ENCODE assay signal across 8 mouse cellular contexts in the genomic region with DNA sequence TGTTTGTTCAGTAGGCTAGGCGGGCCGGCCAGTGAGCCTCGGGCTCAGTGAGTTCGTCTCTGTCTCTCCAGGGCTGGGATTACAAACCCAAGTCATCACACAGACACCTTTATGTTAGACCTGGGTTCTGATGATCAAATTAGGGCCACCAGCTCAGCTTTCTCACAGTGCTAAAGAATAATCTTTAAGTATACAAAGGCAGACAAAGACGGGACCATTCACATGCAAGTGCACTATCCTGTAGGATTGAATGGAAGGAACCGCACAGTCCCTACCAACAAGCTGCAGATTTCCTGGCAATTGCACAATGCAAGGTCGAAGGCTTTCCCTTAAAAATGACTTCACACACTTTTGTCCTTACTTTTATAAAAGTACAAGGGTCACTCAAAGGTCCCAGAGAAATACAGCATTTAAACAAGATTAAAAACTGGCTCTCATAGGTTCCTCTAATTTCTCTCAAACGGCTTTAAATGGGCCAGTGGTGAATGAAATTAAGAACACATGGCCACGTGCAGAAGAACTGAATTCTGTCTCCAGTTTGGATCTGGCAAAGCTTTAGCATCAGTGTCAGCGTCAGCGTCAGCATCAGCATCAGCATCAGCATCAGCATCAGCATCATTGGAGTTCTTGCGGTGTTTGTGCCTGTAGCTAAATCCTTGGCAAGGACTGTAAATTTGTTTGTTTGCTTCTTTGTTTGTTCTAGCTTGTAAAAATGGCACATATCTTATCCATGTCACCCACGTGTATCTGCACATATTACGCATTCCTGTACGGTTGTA.
DNase-seq lines count a peak whose midpoint lies in the region; ATAC-seq and TF ChIP-seq lines count a peak whose summit lies in the region.

No protein-coding gene starts in this region.

- H3K36me3 ChIP-seq in heart, embryonic 16.5 days (ENCODE audit: control insufficient read depth, insufficient read depth) = no peaks in the 10 kb centered on the region
- no peaks in the 10 kb centered on the region for H3K36me3 ChIP-seq in forebrain, embryonic 12.5 days (replicated peaks)
- H3K36me3 ChIP-seq in limb, embryonic 14.5 days (ENCODE audit: control insufficient read depth, insufficient read depth, low read length) = no peaks in the 10 kb centered on the region

- H3K9ac ChIP-seq in heart, embryonic 16.5 days (ENCODE audit: low read length) = no peak overlapping the region; the same call in 1 of the 2 replicates
- no peak overlapping the region for H3K9ac ChIP-seq in forebrain, embryonic 12.5 days
- H3K9ac ChIP-seq in limb, embryonic 14.5 days (ENCODE audit: low read depth, low read length, severe bottlenecking) = peak overlapping the region; percentile 41; the same call in 1 of the 2 replicates

- H3K27me3 ChIP-seq in heart, embryonic 16.5 days (ENCODE audit: control insufficient read depth, insufficient read depth, low read length) = no peaks in the 10 kb centered on the region
- H3K27me3 ChIP-seq in forebrain, embryonic 12.5 days = peaks cover 23% of the 10 kb centered on the region
- no peaks in the 10 kb centered on the region for H3K27me3 ChIP-seq in limb, embryonic 14.5 days (ENCODE audit: control insufficient read depth, insufficient read depth, low read length)

- no peak for DNase-seq in heart, postnatal 4 days
- peak; percentile 59 for DNase-seq in ZHBTc4 (ENCODE audit: low read depth, low spot score)
- no peak for DNase-seq in limb, embryonic 14.5 days (ENCODE audit: low spot score)
- no peak for DNase-seq in adrenal gland, postnatal 4 days (ENCODE audit: low spot score in 2 of 2)
- DNase-seq in cerebellum, postnatal 4 days (ENCODE audit: low spot score in 2 of 2) = no peak
- DNase-seq in urinary bladder, postnatal 4 days (ENCODE audit: low spot score in 2 of 2) = no peak

- ATAC-seq in heart, embryonic 16.5 days (replicated peaks; ENCODE audit: extremely low read depth, insufficient read depth, low FRiP score) = no peak
- ATAC-seq in forebrain, embryonic 12.5 days (ENCODE audit: low FRiP score) = peak; percentile 10; the same call in 1 of the 2 replicates
- no peak for ATAC-seq in limb, embryonic 14.5 days (ENCODE audit: low FRiP score, low read depth)

- TF ChIP-seq POLR2A in limb, embryonic 14.5 days (IDR thresholded peaks at IDR 0.05; ENCODE audit: borderline replicate concordance, extremely low read depth, insufficient read depth, insufficient read length) = no peak

- H3K9me3 ChIP-seq in heart, embryonic 16.5 days (replicated peaks; ENCODE audit: control insufficient read depth, low read length) = no peaks in the 10 kb centered on the region
- H3K9me3 ChIP-seq in forebrain, embryonic 12.5 days = no peaks in the 10 kb centered on the region
- H3K9me3 ChIP-seq in limb, embryonic 14.5 days (ENCODE audit: control insufficient read depth, low read length) = no peaks in the 10 kb centered on the region

- 41% methylated on average over 15 of the region's 15 CpGs for WGBS in heart, embryonic 16.5 days
- 15% methylated on average over 15 of the region's 15 CpGs for WGBS in forebrain, embryonic 12.5 days
- WGBS in limb, embryonic 14.5 days = 33% methylated on average over 15 of the region's 15 CpGs

- H3K4me1 ChIP-seq in heart, embryonic 16.5 days (ENCODE audit: control insufficient read depth, insufficient read depth, low read length) = peaks cover 3% of the 10 kb centered on the region; the same call in 1 of the 2 replicates
- H3K4me1 ChIP-seq in forebrain, embryonic 12.5 days = peaks cover 22% of the 10 kb centered on the region
- peaks cover 12% of the 10 kb centered on the region for H3K4me1 ChIP-seq in limb, embryonic 14.5 days (ENCODE audit: control insufficient read depth, insufficient read depth, low read length)

- no peak overlapping the region for H3K27ac ChIP-seq in heart, embryonic 16.5 days (ENCODE audit: low read length)
- H3K27ac ChIP-seq in forebrain, embryonic 12.5 days = peak overlapping the region; percentile 74
- H3K27ac ChIP-seq in limb, embryonic 14.5 days (replicated peaks; ENCODE audit: low read depth, low read length) = no peak overlapping the region

- peak overlapping the region; percentile 60 for H3K4me2 ChIP-seq in heart, embryonic 16.5 days (ENCODE audit: low read depth, low read length)
- H3K4me2 ChIP-seq in forebrain, embryonic 12.5 days = peak overlapping the region; percentile 59
- peak overlapping the region; percentile 67 for H3K4me2 ChIP-seq in limb, embryonic 14.5 days (replicated peaks; ENCODE audit: low read depth, low read length, severe bottlenecking)

- H3K4me3 ChIP-seq in heart, embryonic 16.5 days (ENCODE audit: low read length) = peak overlapping the region; percentile 44
- H3K4me3 ChIP-seq in forebrain, embryonic 12.5 days (replicated peaks) = peak overlapping the region; percentile 33
- peak overlapping the region; percentile 31 for H3K4me3 ChIP-seq in limb, embryonic 14.5 days (replicated peaks; ENCODE audit: low read length)
